Mouse (Mus musculus) ES-E14 (cell line): Measurements from ENCODE around the gene Iqschfp.
"Not testable (repeated sequence)": the region's sequence is repeated elsewhere in the genome, so short reads cannot be mapped to it uniquely, and the experiment has no call there.

Experiments used
- CHD2 ChIP-seq: IDR thresholded peaks from 2 replicates; pipeline ENCODE4 v1.6.1; 2014; ENCODE audit warnings: mild to moderate bottlenecking, low read depth, low read length, inconsistent platforms
- HCFC1 ChIP-seq: IDR thresholded peaks from 2 replicates; pipeline ENCODE4 v1.6.1; 2012; ENCODE audit warnings: low read length, inconsistent platforms, borderline replicate concordance; ENCODE audit not compliant: insufficient read depth
- MAFK ChIP-seq: IDR thresholded peaks from 2 replicates; pipeline ENCODE4 v1.6.1; 2014; ENCODE audit warnings: mild to moderate bottlenecking, low read depth, low read length, inconsistent platforms; ENCODE audit not compliant: insufficient read depth
- ZC3H11A ChIP-seq: IDR thresholded peaks from 2 replicates; pipeline ENCODE4 v1.6.1; 2012; ENCODE audit warnings: low read depth, mild to moderate bottlenecking, inconsistent platforms, low read length, borderline replicate concordance
- ZNF384 ChIP-seq: IDR thresholded peaks from 2 replicates; pipeline ENCODE4 v1.6.1; 2012; ENCODE audit warnings: low read depth, low read length, inconsistent platforms

GRCm38 (mm10) chr3:68099561-68099960 lies 207.5 kb downstream of the Iqschfp start:
- TF ChIP-seq CHD2, ZC3H11A, ZNF384, MAFK, HCFC1: not testable (repeated sequence)
